Mouse (Mus musculus): ENCODE data around the gene Zdhhc18. TPM values are rescaled to one million over a fixed set of nuclear protein-coding genes. Genes with fewer than 3 reads are reported as not detected.

Zdhhc18 gene
- polyA plus RNA-seq, 1 experiment: 27.3 TPM

DNA sequence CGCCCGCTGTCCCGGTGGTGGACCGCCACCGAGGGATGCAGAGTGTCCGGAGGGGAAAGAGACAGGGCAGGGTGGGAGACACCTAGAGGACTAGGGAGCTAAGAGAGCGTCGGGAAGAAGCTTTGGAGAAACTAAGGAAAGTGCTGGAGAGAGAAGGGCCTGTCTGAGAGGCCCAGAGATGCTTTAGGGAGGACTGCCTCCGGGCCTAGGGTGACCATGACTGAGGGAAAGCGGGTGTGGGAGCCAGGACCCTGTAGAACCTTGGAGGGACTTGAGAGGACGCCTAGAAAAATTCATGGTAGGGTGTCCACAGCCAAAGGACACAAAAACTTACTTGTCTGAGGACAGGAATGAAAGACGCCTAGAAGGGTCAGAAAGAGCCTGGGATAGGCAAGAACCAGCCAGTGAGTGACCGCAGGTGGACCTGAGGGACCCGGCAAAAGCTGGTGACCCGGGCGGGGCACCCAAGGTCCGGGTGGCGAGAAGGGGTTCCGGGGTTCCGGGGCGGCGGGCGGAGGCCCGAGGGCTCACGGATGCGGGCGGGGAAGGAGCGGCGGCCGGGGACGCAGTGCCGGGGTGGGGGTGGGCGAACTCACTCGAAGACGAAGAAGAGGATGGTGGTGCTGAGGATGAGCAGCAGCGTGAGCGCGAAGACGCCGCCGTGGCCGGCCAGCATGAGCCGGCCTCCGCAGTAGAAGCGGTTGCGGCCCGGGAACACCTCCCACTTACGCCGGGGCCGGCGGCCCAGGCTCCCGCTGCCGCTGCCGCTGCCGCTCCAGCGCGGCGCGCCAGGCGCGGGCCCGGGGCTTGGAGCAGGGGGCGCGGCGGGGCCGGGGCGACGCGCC, 17.2 kb downstream of the Zdhhc18 start:
- no peak for DNase-seq (ENCODE audit: low read depth, low spot score)
- 3% methylated on average over 67 of the region's 69 CpGs for WGBS

DNA sequence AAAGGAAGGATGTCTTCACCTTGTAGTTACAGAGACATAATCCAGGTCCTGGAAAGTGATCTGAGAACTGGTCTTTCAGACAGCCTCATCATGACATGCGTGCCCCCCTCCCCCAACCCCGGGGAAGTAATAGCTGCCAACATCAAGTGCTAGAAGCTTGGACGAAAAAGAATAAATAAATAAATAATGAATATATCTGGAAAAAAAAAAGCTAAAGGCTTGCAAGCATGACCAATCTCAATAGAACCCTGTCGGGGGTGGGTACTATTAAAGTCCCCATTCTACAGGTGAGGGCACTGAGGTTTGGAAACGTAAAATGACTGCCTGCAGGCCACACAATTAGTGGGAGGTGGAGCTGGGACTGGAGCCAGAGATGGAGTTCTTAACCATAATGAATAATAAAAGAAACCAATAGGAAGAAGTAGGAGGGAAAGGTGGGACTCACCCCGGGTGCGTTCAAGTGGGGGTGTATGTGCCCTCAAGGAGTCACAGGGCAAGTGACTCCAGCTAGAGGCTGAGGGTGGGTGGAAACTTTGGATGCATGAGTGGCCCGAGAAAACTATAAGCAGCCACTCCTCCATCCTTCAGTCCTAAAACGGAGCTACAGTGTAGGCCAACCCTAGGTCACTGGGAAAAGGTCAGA, 18.1 kb downstream of the Zdhhc18 start:
- 21% methylated on average over 9 of the region's 9 CpGs for WGBS
- DNase-seq (ENCODE audit: low read depth, low spot score): no peak

DNA sequence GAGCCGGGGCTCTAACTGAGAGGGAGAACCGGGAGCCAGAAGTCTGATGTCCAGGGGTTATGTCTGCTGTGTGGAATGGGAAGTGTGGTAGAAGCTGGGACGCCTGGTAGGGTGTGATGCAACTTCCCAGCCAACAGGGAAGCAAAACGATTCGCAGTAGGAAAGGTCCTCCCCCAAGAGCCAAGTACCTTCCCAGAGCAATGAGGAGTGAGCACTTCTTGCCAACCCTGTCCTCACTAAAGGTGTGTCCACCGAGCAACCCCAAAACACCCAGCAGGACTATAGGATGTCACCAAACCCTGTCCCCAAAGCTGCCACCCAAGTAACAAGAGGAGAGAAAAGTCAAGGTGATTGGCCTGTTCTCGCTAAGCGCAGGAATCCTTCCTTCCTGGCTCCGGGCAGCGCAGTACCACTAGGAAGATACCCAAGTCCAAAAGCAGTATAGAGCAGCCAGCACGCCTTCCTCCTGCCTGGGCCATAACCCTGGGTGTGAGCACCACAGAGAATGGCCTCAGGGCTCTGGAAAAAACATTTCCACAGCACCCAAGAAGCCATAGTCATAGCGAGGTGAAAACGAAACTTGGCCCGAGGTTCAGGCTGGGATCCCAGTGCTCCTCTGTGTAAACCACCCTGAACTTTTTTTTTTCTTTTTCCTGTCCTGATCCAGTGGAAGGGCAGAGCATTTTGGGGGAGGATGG, 18.7 kb downstream of the Zdhhc18 start:
- WGBS: 32% methylated on average over 14 of the region's 14 CpGs
- no peak for DNase-seq (ENCODE audit: low read depth, low spot score)

DNA sequence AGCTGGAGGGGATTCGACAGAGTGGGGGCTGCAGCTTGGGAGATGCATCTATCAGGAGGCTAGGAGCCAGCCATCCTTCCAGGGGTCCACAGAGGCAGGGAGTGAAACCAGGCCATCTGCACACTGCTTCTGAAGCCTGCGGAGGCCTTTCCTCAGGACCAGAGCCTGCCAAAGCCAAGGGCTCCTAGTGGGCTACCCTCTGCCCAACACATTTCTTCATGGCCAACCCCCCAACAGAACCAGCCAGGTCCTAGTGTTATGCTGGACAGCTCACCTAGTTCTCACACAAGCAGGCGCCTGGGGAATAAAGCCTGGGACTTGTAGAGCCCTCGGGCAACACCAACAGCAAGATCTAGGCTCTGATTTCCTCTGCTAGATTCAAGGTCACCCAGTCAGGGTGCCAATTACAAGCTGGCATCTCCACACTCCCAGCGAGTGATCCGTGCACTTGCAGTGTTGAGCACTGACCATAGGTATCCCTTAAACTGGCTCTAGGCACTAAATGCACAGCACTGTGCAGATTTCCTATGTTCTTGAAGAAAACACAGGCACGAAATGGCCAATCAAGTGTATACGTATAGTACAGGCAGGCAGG, 19.5 kb downstream of the Zdhhc18 start:
- DNase-seq (ENCODE audit: low read depth, low spot score): no peak
- WGBS: 94% methylated on average over 8 of the region's 8 CpGs

GRCm38 (mm10) chr4:133629191-133629590, 20.8 kb downstream of the Zdhhc18 start:
- 84% methylated on average over 7 of the region's 7 CpGs for WGBS

DNA sequence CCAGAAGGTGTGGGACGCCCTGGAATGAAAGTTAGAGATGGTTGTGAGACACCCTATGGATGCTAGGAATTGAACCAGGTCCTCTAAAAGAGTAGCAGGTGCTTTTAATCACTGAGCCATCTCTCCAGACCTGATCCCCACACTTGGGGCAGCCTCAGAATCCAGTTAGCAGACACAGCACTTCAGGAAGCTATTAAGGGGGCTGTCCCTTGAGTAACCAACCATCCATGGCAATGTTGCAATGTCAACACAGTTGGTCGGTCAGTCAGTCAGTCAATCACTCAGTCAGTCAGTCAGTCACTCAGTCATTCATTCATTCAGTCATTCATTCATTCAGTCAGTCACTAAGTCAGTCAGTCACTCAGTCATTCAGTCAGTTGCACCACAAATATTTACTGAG, 21.4 kb downstream of the Zdhhc18 start:
- DNase-seq (ENCODE audit: low read depth, low spot score): no peak
- WGBS: 78% methylated on average over 2 of the region's 2 CpGs

More at GRCm38 (mm10) chr4:133629191-133629590, 20.8 kb downstream of the Zdhhc18 start:
- DNase-seq (ENCODE audit: low read depth, low spot score): no peak

GRCm38 (mm10) chr4:133627039-133627438, 22.9 kb downstream of the Zdhhc18 start:
- no peak for DNase-seq (ENCODE audit: low read depth, low spot score)
- 93% methylated on average over 14 of the region's 14 CpGs for WGBS

DNA sequence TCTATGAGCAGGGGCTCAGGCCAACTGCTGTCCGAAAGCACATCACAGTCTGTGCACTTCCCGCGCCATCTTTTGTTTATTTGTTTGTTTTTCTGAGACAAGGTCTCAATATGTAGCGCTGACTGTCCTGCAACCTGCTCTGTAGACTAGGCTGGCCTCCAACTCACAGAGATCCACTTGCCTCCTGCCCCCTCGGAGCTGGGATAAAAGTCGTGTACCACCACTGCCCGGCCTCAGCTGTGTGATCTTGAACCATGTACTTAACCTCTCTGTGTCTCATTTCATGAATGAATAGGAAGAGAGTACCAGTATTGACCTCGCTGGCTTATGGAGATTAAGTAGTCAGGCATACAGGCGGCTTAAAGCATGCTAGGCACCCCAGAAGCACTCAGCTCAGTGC, 23.3 kb downstream of the Zdhhc18 start:
- 88% methylated on average over 9 of the region's 9 CpGs for WGBS
- no peak for DNase-seq (ENCODE audit: low read depth, low spot score)

DNA sequence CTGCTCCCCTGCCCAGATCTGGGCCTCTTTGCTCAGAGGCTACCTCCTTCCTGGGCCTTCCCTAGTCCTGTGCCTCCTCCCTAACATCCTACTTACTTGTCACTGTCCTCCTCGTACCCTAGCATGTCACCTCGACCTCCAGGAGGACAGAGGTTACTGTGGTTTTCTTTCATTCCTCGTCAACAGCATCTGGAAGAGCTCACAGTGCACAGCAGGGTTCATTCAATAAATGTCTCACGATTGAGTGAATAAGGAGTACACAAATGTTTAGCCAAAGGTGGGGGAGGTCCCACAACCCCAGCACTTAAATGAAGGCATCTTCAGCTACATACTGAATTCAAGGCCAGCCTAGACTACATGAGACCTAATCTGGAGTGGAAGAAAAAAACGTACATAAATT, 23.7 kb downstream of the Zdhhc18 start:
- WGBS: 72% methylated on average over 5 of the region's 5 CpGs
- no peak for DNase-seq (ENCODE audit: low read depth, low spot score)

DNA sequence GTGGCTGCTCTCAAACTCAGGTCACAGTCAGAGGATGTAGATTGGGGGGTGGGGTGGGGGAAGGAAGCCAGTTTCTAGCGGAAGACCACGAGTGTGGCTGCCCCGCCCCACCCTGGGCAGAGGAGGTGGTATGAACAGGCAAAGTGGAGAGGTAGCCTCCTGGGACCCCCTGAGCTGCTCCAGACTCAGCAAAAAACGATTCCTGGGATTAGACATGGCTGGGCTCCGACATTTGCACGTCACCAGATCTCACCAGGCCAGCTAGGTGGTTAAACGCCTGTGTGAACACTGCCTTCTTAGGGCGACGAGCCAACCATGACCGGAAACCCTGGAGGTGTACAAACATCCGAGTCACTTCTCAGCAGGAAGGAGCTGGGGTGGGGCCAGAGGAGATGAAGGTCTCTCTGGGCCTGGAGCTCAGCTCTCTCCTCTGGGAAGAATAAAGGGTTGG, 24.3 kb downstream of the Zdhhc18 start:
- no peak for DNase-seq (ENCODE audit: low read depth, low spot score)
- WGBS: 34% methylated on average over 11 of the region's 11 CpGs

GRCm38 (mm10) chr4:133624830-133625229, 25.1 kb downstream of the Zdhhc18 start:
- no peak for DNase-seq (ENCODE audit: low read depth, low spot score)
- WGBS: 89% methylated on average over 7 of the region's 7 CpGs

DNA sequence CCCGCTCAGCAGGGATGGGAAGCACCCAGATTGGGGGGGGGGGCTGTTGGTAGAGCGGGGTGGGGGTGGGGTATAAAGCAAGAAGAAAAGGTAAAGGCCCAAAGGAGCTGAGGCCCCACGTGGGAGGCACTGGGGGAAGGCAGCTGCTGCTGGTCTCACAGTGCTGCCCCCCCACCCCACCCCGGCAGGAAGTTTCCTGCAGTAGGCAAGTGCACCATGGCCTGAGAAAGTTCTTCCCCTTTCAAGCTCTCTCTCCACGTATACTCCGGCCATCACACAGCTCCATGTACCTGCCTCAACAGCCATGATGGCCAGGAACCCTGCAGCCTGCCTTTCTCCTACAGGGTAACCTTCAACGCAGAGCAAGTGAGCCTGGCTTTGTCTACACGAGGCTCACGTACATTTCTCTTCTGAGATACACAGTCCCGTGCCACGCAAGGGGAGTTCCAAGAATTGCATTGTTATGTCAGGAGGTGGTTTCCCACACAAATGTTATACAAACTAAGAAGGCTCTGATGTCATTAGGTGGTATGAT, 27.7 kb downstream of the Zdhhc18 start:
- 81% methylated on average over 11 of the region's 11 CpGs for WGBS
- DNase-seq (ENCODE audit: low read depth, low spot score): no peak

DNA sequence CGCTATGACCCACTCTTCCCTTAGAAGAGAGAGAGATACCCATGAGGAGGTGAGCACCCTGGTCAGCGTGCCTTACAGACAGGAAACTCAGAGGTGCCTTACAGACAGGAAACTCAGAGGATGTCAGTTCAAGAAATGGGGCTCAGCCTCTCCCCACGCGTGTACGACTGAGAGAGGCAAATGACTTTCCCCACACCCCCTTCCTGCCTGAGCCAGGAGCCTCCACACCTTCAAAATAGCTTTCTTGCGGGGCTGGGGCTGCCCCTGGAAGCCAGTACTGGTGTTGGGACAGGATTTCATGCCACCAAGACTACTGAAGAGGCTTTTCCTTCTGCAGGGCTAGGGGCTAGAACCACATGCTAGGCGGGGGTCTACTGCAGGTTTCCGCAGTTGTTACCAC, 29.3 kb downstream of the Zdhhc18 start:
- 85% methylated on average over 8 of the region's 8 CpGs for WGBS
- DNase-seq (ENCODE audit: low read depth, low spot score): no peak

- no peak for DNase-seq (ENCODE audit: low read depth, low spot score)
- WGBS: 49% methylated on average over 4 of the region's 4 CpGs
Observed at GRCm38 (mm10) chr4:133619473-133620136, 30.3 kb downstream of the Zdhhc18 start.

DNA sequence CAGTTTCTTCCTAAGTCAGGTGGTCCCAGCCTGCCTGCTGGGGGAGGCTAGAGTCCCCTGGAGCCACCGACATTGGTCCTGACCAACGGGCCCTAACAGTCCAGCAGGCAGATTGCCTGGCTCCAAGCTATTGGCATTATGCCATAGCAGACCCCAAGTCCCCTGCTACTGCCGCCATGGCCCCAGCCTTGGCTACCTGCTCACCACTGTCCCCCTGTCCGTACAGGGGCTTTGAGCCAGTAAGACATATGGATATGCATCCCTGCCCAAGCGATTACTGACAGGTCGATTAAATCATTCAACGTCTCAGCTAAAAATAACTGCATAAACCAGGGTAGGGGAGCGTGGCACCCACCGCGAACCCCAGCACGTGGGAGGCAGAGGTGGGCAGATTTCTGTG, 32.0 kb downstream of the Zdhhc18 start:
- no peak for DNase-seq (ENCODE audit: low read depth, low spot score)
- 94% methylated on average over 11 of the region's 11 CpGs for WGBS

DNA sequence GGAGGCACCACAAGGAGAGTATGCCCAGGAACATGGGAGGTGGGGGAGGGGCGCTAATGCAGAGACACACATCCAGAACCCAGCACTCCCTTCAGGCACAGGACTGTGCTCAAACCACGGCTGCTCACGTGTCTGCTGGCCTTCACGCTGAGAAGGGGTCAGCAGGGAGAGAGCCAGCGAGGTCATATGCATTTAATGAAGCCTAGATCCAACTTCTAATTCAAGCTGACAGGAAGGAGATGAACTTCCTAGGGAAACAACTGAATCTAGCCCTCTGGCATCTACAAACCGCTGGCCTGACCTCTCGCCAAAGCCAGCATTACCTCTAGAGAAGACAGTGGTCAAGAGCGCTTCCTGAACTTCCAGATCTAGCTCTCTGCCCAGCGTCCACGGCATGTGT, 34.5 kb downstream of the Zdhhc18 start:
- 90% methylated on average over 10 of the region's 10 CpGs for WGBS
- DNase-seq (ENCODE audit: low read depth, low spot score): no peak

GRCm38 (mm10) chr4:133614274-133614761, 35.6 kb downstream of the Zdhhc18 start:
- WGBS: 37% methylated on average over 8 of the region's 8 CpGs
- DNase-seq (ENCODE audit: low read depth, low spot score): no peak

DNA sequence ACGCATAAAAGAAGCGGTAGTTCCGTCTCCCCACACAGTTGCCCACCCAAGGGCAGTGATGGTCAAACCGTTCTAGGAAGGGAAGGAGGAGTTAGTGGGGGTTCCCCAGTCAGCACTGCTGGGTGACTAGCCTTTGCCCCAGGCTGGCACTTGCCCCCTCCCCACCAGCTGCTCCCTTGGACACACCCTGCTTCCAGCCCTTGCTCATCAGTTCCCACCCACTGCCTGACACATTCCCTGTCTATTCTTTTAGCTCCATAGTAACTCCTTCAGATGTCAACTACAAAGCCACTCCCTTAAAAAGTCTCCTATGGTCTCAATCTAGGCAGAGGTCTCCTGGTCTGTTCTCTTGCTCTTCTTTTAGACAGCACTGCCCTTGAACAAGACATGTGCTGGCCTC, 36.1 kb downstream of the Zdhhc18 start:
- WGBS: 86% methylated on average over 4 of the region's 4 CpGs

GRCm38 (mm10) chr4:133613026-133613425, 36.9 kb downstream of the Zdhhc18 start:
- WGBS: 94% methylated on average over 8 of the region's 8 CpGs

More for the DNA sequence above, 36.1 kb downstream of the Zdhhc18 start:
- no peak for DNase-seq (ENCODE audit: low read depth, low spot score)

More at GRCm38 (mm10) chr4:133613026-133613425, 36.9 kb downstream of the Zdhhc18 start:
- no peak for DNase-seq (ENCODE audit: low read depth, low spot score)
